Mouse (Mus musculus) hindbrain, postnatal 0 days (tissue): ENCODE measurements at regions not wholly inside any gene's neighbourhood (a gene's known extent, or its start where the extent isn't known, plus 50 kb on each side); places are given as distances from the start of the nearest gene placed in this dataset.
A peak's percentile ranks its signal among the peaks of the same experiment; 100 is the strongest.

ENCODE experiments used
- ATAC-seq: fragments of 200-750 bp; cut with Nextera tagmentation; 2 replicates; pipeline ENCODE4 v1.8.0; 2017; ENCODE audit warnings: mild to moderate bottlenecking, moderate TSS enrichment, moderate library complexity
- DNase-seq: peaks from one replicate; pipeline ENCODE4 v3.0.0-alpha.2; 2015; ENCODE audit warnings: low spot score
- H3K27ac ChIP-seq: fragments of 300-500 bp; sonication (generic); 2 replicates; pipeline ENCODE4 v1.5.1; 2014; ENCODE audit warnings: mild to moderate bottlenecking
- H3K27me3 ChIP-seq: fragments of 300-500 bp; sonication (generic); 2 replicates; pipeline ENCODE4 v1.6.1; 2014; ENCODE audit warnings: low read length, mixed read lengths; ENCODE audit not compliant: insufficient read depth
- H3K36me3 ChIP-seq: fragments of 300-500 bp; sonication (generic); 2 replicates; pipeline ENCODE4 v1.6.1; 2014; ENCODE audit warnings: low read length, mixed read lengths; ENCODE audit not compliant: insufficient read depth
- H3K4me1 ChIP-seq: fragments of 300-500 bp; sonication (generic); 2 replicates; pipeline ENCODE4 v1.6.1; 2014; ENCODE audit warnings: antibody characterized with exemption, low read length, mixed read lengths; ENCODE audit not compliant: insufficient read depth
- H3K4me2 ChIP-seq: fragments of 300-500 bp; sonication (generic); 2 replicates; pipeline ENCODE4 v1.6.1; 2014; ENCODE audit warnings: low read depth, mild to moderate bottlenecking, low read length, moderate library complexity, mixed read lengths
- H3K4me3 ChIP-seq: fragments of 300-500 bp; sonication (generic); 2 replicates; pipeline ENCODE4 v1.5.1; 2014; ENCODE audit warnings: low read length
- H3K9ac ChIP-seq: fragments of 300-500 bp; sonication (generic); replicated peaks from 2 replicates; pipeline ENCODE4 v1.6.1; 2014; ENCODE audit warnings: mild to moderate bottlenecking, low read length, moderate library complexity, mixed read lengths
- H3K9me3 ChIP-seq: fragments of 300-500 bp; sonication (generic); 2 replicates; pipeline ENCODE4 v1.6.1; 2016; ENCODE audit warnings: low read length, mixed read lengths
- CTCF ChIP-seq: IDR thresholded peaks from 2 replicates; pipeline ENCODE4 v1.5.1; 2016; ENCODE audit warnings: antibody characterized with exemption, control low read depth, low read depth
- WGBS: fragments of 180-500 bp; shearing (Covaris S2); extraction: QIAGEN DNeasy Blood & Tissue Kit; methylation state at CpG from one replicate; pipeline ENCODE4 v1.1.7; 2014; 5-methylcytosine and 5-hydroxymethylcytosine counted together

DNA sequence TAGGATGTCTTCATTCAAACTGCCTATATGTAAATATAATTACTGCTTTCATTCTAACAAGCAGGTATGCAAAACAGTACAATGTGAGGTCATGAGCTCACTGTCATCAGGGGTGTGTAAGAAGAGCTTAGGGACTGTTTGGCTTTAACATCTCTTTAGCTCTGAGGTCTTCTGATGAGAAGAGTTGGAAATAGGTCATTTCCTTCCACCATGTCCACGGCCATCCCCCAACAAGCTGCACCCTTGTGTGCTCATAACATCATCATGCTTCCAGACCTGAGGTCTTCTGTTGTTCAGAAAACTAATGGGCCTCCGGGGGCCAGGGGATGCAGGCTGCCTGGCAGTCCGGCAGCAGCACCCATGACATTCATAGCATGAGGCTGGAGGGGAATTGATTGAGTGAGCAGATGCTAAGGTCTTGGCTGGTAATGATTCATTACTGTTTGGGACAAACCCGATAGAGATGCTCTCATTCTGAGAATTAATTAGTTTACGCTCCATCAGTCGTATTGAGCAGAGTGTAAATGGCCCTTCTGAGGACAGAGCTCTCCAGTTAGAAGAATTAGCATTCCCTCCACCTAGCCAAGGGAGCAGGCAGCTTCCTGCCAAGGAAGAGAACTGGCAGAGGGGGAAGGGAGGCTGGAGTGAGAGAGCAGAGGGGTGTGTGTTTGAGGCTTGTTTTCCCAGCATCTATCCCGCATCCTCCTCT, 64.0 kb downstream of the Rps24 start:
- TF ChIP-seq CTCF, result no peak
- H3K4me2 ChIP-seq, result no peak overlapping the region
- no peaks in the 10 kb centered on the region for H3K36me3 ChIP-seq
- 13% methylated on average over 7 of the region's 7 CpGs for WGBS
- ATAC-seq, result peak; percentile 99
- no peaks in the 10 kb centered on the region for H3K9me3 ChIP-seq
- H3K27me3 ChIP-seq, result no peaks in the 10 kb centered on the region
- no peak overlapping the region for H3K4me3 ChIP-seq
- H3K9ac ChIP-seq, result 0 out of 2 replicates have a peak overlapping the region, but pooled peaks have one; percentile 17
- peaks cover 7% of the 10 kb centered on the region; the same call in 1 of the 2 replicates for H3K4me1 ChIP-seq
- peak; percentile 89 for DNase-seq
- peak overlapping the region; percentile 82 for H3K27ac ChIP-seq

- Histone ChIP-seq H3K27me3 (no peaks in the 10 kb centered on the region), H3K4me1 (peaks cover 7% of the 10 kb centered on the region; the same call in 1 of the 2 replicates), H3K9ac (no peak overlapping the region), H3K4me2 (no peak overlapping the region), H3K4me3 (no peak overlapping the region), H3K27ac (peak overlapping the region; percentile 82), H3K36me3 (no peaks in the 10 kb centered on the region), H3K9me3 (no peaks in the 10 kb centered on the region)
- TF ChIP-seq CTCF, result no peak
- ATAC-seq (no peak), DNase-seq (no peak)
- WGBS, result 53% methylated on average over 3 of the region's 3 CpGs
These were observed 64.5 kb downstream of the Rps24 start for GRCm38 (mm10) chr14:24551472-24551783.

DNA sequence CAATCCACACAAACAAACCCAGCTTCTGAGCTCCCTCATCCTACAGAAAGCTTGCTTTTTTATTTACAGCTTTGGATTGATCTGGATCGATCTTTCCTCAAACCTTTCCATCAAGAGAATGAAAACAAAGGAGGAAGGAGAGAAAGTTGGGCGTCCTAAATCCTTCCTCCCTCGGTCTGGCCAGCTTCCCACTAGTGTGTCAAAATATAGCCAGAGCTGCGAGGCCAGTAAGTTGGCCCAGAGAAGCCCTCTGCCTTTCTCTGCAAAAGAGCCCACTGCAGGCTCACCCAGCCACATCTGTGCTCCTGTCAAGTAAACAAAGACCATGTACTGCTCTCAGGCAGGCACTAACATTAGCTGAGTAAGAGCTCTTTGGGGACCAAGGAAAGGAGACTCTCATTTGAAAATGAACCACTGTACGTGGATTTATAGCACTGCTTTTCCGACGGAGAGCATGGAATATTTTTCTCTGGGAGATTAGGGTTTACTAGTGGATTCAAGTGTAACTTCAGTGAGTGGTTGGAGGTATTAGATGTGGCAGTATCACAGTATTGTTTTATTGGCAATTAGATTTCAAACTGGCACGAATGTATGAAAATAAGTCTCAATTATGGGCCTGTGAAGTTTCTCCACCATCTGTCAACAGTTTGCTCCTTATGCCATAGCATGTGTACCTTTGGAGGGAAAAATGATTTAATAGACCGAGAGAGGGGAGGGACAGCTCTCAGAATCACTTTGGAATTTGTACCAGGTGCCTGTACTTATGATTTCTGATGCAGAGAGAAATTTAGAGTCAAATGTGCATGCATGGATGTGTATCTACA, 78.1 kb downstream of the Rps24 start:
- WGBS, result 38% methylated on average over 9 of the region's 9 CpGs
- ATAC-seq, result no peak

DNA sequence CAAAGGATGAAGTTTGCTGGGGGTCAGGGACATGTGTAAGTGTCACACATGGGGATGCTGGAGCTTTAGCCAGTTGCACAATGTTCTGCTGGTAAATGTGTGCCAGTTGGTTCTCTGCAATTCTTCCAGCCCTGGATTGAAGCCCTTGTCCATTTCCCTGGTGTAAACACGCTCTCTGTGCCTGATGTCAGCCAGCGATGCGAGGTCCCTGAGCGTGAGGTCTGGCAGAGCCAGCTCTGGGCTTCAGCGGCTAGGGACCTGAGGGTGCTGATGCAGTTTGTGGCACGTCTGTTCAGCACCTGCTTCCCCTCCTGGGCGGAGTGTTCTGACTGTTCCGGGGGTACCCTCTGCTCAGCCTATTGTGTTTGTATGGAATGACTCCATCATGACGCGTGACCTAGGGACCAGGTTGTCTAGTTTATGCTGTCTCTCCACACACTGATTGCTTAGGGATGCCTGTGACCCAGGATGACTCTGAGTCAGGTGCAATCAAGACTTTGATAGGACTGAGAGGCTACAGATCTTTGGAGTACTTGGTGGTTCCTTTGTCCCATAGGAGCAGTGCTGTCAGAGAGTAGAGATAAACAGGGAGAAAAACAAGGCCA, 78.9 kb downstream of the Rps24 start:
- H3K27ac ChIP-seq, result no peak overlapping the region; the same call in 1 of the 2 replicates
- H3K4me3 ChIP-seq, result no peak overlapping the region
- 0 out of 2 replicates have a peak, but pooled peaks cover 6% of the 10 kb centered on the region for H3K4me1 ChIP-seq
- no peaks in the 10 kb centered on the region for H3K27me3 ChIP-seq
- H3K9me3 ChIP-seq, result no peaks in the 10 kb centered on the region
- no peak for TF ChIP-seq CTCF
- H3K9ac ChIP-seq, result no peak overlapping the region
- ATAC-seq, result 0 out of 2 replicates have a peak, but pooled peaks have one; percentile 21
- H3K36me3 ChIP-seq, result no peaks in the 10 kb centered on the region
- WGBS, result 50% methylated on average over 10 of the region's 10 CpGs
- DNase-seq, result no peak
- H3K4me2 ChIP-seq, result no peak overlapping the region

More for the DNA sequence above, 78.1 kb downstream of the Rps24 start:
- no peaks in the 10 kb centered on the region for H3K36me3 ChIP-seq
- no peak overlapping the region for H3K9ac ChIP-seq
- no peak overlapping the region for H3K4me2 ChIP-seq
- H3K4me1 ChIP-seq, result 0 out of 2 replicates have a peak, but pooled peaks cover 6% of the 10 kb centered on the region
- H3K4me3 ChIP-seq, result no peak overlapping the region
- no peak overlapping the region; the same call in 1 of the 2 replicates for H3K27ac ChIP-seq
- DNase-seq, result no peak
- no peaks in the 10 kb centered on the region for H3K27me3 ChIP-seq
- H3K9me3 ChIP-seq, result no peaks in the 10 kb centered on the region
- no peak for TF ChIP-seq CTCF

DNA sequence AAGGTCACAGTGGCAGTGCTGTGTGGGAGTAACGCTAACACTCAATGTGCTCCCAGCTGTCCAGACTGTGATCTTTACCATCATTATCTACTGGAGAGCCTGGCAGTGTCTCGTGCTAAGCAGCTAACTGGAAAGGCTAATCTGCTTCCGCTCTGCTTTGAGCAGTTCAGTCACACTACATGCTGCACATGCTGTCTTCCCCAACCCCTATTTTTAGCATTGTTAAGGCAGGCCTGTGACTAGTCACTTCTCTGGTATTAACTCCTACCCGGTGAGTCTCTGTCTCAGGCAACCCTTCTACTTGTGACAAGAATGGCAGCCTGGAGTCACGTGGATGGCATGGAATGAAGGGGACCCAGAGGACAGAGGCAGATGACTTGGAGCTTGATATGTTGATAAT, 88.2 kb downstream of the Rps24 start:
- ATAC-seq (no peak), DNase-seq (no peak)
- Histone ChIP-seq H3K27ac (no peak overlapping the region), H3K27me3 (no peaks in the 10 kb centered on the region), H3K9ac (no peak overlapping the region), H3K4me1 (peaks cover 23% of the 10 kb centered on the region), H3K9me3 (no peaks in the 10 kb centered on the region), H3K36me3 (no peaks in the 10 kb centered on the region), H3K4me3 (no peak overlapping the region), H3K4me2 (no peak overlapping the region)
- TF ChIP-seq CTCF, result no peak
- WGBS, result 76% methylated on average over 5 of the region's 5 CpGs

DNA sequence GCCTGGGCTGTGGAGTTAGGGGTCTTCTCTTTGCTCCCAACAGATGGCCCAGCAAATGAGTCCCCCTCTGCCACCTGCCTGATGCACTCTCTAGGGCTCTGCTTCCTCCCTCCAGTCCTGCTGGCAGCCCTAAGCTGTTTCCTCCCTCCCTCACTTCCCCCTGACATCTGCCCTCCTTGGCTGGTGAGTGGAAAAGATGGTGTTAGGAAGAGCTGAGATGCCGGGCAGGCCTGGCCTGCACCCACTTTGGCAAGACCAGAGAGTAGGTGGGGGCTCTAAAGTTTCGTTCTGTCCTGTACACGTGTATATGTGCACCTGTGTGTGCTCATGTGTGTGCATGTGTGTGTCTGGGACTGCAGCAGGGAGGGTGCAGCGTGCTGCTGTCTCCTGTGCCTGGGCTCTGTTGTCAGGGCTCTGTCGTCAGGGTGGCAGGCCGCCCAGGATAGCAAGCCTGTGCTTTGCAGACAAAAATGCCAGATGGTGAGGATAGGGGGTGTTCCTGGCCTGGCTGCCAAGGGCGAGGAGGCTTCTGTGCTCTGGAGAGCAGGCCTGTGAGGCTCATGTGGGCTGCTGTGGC, 91.7 kb downstream of the Rps24 start:
- no peak overlapping the region for H3K4me2 ChIP-seq
- H3K36me3 ChIP-seq, result no peaks in the 10 kb centered on the region
- no peak overlapping the region for H3K4me3 ChIP-seq
- H3K9ac ChIP-seq, result no peak overlapping the region
- no peaks in the 10 kb centered on the region for H3K9me3 ChIP-seq
- peak overlapping the region; percentile 92 for H3K27ac ChIP-seq
- peak; percentile 97 for ATAC-seq
- TF ChIP-seq CTCF, result peak; percentile 45
- 13% methylated on average over 7 of the region's 7 CpGs for WGBS
- DNase-seq, result peak; percentile 93
- H3K4me1 ChIP-seq, result peaks cover 23% of the 10 kb centered on the region
- H3K27me3 ChIP-seq, result no peaks in the 10 kb centered on the region
